Mouse (Mus musculus) gastrocnemius, postnatal 10 days (tissue): ENCODE measurements around the gene Gimap7. TPM values are rescaled to one million over a fixed set of nuclear protein-coding genes. Genes with fewer than 3 reads are reported as not detected.
A peak's percentile ranks its signal among the peaks of the same experiment; 100 is the strongest.

Experiments
- DNase-seq: peaks from one replicate; pipeline ENCODE4 v3.0.0; 2021; ENCODE audit warnings: mixed read lengths
- total RNA-seq, 2 experiments: library from RNA; stranded (reverse); gene quantifications; 2 replicates each; pipeline ENCODE4 v1.2.3; 2021

Gene Gimap7
- total RNA-seq, 2 experiments from 2014 or later, result not detected

DNA sequence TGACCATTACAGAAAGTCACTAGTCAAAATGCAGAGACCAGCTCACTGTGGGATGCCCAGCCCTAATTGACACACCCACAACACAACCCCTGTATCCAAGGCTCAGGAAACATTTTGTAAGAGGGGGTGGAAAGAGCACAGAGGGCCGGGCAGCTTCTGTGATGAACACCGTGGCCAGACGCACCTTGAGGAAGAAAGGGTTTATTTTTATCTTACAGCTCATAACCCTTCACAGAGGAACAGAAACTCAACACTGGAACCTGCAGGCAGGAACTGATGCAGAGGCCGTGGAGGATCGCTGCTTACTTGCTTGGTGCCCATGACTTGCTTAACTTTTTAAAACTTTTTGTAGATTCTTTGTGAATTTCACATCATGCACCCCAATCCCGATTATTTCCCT lies 25.5 kb upstream of the Gimap7 start:
- DNase-seq, result no peak

DNA sequence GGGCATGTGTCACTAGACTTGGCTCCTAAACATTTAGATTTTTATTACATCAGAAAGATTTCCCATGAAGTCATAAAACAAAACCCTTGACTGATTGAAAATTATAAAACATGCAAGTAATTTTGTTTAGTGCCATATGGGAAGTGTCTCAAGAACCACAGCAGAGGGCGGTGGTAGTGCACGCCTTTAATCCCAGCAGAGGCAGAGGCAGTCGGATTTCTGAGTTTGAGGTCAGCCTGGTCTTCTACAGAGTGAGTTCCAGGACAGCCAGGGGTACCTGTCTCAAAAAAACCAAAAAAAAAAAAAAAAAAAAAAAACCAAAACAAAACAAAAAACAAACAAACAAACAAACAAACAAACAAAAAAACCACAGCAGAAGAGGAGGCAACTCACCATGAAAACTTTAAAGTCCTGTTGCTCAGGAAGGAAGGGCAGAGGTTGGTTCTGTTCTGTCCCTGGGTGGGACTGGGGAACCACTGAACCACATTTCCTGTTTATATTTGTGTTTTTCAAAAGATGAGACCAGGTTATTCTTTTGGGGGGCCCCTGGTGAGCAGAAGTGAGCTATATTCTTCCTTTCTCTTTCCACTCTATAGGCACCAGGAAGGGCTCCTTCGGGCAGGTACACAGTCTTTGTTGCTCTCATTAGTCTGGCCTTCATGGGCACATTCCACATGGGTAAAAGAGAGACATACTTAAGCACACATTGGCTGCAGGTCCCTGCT lies 21.4 kb upstream of the Gimap7 start:
- DNase-seq, result no peak

DNA sequence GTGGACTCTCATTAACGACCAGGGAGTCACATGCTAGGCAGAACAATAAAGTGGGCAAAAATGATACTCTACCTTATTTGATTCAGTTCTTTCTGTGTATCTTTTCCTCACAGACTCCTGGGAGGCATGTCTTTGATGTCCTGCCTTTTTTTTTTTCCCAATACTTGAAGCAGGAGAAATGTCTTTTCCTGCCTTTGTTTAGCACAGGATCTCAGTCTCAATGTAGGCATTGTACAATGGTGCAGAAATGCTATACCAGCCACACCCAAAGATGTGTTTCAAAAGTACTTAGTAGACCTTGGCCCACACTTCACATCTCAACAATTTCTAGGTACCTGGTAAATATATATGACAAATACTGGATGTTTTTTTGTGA lies 20.9 kb upstream of the Gimap7 start:
- no peak for DNase-seq

DNA sequence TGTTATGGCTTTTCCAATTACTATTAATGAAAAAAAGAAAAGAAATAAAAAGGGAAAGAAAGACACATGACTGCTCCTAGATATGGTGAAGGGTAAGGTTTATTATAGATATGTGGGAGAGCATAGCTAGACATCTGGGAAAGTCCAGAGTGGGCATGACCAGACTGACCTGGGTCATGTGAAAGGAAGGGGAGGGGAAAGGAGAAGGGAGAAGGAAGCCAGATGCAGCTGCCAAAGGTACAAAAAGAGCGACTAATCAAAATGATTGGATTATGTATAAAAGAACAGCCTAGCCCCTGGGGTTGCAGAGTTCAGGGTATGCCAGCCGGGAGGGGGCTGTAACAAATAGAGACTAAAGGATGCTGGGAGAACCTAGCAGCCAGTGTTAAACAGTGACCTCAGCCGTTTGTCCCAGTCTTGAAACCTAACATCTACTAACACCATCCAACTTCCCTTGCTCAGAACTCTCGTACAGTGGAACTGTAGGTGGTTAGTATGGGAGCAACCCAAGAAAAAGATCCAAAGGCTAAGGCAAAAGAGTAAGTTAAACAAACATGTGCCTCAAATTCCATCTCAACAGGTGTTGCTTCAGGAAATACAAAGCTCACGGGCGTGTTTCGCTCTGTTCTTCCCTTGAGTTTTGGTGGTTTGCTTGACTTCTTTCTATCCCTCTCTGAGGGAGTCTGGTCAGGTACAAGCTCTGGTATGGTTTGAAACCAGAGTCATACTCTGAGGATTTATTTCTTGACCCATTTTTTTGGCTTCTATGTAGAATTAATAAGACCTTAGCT lies 20.2 kb upstream of the Gimap7 start:
- no peak for DNase-seq

DNA sequence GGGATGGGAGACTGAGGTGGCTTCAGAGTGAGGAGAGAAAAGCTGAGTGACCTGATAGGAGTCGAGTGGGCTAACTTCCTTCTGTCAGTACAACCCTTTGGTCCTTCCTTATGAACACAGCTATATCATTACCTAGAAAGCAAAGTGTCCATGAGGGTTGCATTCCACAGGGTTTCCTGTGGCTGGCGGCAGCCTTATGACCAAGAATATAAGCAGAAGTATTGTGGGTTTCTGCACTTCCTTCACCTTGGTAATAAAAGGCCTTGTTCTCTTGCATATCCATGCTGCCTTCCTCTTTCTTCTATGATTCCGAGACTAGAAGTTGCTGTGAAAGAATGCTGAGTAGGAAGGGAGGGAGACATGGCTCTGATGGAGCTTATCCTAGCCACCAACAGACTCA lies 19.5 kb upstream of the Gimap7 start:
- DNase-seq, result no peak

DNA sequence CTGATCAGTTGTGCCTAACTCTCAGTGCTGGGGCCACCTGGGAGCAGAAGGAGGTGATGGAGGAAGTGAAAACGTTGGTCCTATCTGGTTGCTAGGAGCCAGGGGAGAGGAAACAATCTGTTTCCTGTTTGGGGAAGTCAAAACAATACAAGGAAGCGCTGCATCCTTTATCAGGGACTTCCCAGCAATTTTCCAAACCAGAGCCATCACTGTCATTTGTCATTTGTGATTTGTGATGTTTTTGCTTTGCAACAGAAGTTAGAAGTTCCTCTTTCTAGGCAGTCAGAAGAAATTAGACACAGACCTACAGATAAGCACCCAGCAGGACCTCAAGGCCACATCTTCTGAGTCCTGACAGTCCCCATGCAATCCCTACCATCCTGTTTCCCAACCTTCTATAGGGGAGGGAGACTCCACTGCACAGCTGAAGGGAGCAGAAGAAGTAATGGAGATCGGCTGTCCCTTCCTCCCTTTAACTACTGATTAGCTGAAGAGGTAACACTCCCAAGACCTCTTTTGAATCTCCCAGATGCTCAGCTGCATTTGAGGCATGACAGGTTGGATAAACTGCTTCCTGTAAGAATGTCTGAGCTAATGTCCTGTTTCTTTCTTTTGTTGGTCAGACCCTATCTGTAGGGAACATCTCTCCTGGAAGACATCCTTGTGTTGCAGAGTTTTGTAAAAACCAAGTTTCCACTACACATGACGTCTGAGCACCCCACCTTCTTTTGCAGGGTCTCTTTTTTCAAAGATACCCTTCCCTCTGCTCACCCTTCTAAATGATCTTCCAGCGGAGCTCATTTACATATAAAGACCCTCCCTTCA lies 18.0 kb upstream of the Gimap7 start:
- DNase-seq, result no peak

DNA sequence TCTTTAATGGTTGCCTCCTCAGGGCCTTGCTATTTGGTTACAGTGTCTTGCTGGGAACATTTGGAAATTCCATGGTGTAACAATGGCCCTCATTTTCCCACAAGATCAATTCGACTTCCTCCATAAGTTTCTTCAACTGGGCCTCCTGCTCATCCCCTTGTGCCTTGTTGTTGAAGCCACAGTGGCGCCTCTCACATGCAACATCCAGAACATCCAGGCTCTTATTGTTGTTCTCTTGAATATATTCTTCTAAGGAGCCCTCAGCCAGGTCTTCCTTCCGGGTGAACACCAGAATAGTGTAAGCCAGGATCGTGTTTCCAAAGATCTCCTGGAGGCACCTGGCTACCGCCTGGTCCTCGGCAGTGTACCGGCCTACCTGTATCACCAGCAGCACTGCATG lies 16.3 kb upstream of the Gimap7 start:
- no peak for DNase-seq

DNA sequence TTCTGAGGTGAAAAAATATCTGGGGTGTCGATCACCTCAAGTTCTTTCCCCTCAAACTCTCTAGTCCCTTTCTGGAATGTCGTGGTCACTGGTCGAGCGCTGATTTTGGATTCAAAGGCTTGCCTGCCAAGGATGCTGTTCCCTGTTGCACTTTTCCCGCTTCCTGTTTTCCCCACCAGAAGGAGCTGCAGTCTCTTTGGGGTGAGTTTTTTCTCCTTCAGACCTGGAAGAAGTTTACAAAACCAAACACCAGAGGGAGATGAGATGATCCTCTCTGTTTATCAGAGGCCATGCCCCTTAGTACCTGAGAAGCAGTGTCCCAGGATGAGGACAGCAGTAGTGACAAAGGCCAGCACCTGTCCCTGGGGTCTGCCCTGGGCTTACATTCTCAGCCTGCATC lies 15.8 kb upstream of the Gimap7 start:
- DNase-seq, result no peak

DNA sequence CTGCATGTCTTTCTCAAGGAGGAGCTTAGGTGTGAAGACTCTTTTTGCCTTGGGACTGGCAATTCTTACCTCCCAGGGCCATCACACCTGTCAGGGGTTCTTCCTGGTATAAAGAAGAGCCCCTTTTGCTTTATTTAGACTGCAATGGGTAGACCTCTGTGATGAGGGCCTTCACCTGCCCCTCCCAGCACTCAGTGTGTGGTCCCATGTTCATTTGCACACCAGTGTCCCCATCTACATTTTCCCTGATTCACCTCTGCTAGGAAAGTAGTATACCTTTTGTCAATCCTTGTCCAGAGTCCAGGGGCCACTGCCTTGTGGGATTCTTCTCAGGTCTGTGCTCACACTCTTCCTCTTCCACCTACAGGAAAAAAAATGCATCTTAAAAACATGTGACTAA lies 14.3 kb upstream of the Gimap7 start:
- no peak for DNase-seq

DNA sequence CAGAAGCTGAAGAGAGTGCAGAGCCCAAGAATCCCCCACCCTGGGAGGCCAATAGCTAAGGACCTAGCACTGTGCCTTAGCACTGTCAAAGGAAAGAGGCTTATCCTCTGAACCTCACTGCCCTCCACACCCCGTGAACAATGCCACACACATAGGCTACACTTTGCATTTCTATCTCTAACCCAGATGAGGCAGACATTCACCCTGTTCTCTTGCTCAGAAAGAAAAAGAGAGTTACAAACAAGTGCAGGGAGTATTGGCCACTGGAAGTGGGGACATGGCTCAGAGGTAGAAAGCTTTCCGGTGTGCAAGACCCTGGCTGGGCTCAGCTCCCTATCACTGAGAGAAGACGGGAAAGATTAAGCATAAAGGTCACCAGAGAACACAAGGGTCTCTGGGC lies 12.3 kb upstream of the Gimap7 start:
- no peak for DNase-seq

DNA sequence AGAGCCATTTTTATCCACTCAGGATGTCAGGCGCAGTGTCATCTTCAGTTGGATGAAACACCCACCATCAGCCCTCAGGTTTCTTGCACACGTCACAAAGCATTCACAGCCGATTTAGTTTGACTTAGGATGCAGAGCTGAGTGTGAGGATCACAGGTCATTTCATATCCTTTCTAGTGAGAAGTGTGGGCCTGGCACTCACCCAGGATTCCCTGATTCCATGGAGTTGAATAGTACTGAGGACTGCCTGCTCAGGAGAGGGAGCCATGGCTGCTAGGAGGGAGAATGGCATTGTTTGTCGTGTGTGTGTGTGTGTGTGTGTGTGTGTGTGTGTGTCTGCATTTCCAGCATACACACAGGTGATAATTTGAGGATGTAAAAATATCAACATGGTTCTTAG lies 1.9 kb downstream of the Gimap7 start:
- no peak for DNase-seq

DNA sequence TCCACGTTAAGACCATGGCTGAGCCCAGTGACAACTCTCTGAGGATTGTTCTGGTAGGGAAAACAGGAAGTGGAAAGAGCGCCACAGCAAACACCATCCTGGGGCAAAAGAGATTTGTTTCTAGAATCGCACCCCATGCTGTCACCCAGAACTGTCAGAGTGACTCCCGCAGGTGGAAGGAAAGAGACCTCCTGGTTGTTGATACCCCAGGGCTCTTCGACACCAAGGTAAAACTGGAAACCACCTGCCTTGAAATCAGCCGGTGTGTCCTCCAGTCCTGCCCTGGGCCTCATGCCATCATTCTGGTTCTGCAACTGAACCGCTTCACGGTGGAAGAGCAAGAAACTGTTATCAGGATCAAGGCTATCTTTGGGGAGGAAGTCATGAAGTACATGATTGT lies 5.0 kb downstream of the Gimap7 start:
- no peak for DNase-seq

DNA sequence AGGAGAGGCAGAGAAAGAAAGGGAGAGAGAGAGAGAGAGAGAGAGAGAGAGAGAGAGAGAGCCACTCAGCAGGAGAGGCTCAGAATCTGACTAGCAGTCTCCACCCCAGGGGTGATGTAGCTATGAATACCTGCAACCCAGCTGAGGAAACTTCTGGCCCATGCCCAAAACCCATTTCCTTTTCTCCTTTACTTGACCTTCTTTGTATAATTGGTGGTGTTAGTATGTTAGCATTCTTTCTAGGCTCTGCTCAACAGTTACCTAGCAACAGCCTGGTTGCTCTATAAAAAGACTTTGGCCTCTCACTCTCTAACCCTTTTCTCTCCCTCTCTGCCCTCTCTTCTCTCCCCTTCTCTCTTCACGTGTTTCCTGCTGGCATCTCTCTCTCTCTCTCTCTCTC lies 7.1 kb downstream of the Gimap7 start:
- peak; percentile 17 for DNase-seq

DNA sequence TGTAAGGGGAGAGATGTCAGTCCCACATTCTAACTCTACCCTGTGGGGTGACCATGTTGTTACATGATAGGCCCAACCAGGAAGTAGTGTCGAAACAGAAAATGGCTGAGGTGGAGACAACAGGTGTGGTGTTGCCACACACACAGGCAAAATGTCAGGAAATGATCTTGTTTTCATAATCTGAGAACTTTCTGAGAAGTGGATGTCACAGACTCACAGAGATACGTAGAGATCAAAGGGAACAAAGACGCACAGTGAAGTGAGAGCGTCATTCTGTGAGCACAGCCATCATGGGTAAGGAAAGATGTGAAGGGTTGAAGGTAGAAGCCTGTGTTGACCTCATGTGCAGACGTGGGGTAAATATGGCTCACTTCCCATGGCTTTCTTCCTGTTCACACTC lies 9.3 kb downstream of the Gimap7 start:
- DNase-seq, result no peak

DNA sequence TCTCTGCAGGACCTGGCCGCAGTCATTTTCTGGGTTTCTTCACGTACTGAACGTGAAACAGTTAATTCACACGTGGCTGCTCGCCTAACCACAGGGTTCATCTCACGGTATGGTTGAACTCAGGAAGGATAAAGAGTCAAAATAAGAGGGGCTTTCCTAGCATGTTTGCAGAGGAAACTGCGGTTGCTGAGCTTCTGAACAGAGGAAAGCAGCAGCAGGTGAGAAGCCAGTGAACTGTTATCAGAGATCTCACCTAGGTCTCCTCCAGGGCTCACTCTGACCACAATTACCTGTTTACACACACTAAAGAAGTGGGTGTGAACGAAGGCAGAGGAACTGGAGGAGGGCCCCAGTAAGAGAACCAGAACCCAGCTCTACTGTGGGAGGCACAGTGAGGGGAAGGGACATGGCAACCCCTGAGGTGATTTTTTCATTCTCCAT lies 14.5 kb downstream of the Gimap7 start:
- DNase-seq, result no peak

DNA sequence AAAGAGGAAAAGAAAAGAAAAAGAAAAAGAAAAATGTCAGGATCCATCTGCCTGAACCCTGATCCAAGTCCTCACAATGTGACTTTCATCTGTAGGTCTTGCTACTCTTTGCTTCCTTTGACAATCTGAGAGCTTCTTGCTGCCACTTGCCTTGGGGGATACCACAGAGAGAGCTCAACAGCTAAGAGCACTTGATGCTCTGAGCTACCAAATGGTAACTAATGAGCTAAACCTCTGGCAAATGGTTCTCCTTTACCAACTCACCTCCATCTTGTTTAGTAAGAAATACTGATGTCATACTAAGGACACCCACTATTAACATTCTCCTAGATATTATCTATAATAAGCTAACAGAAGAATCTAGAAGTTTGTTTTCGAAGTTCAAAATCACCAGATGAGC lies 15.2 kb downstream of the Gimap7 start:
- DNase-seq, result no peak

DNA sequence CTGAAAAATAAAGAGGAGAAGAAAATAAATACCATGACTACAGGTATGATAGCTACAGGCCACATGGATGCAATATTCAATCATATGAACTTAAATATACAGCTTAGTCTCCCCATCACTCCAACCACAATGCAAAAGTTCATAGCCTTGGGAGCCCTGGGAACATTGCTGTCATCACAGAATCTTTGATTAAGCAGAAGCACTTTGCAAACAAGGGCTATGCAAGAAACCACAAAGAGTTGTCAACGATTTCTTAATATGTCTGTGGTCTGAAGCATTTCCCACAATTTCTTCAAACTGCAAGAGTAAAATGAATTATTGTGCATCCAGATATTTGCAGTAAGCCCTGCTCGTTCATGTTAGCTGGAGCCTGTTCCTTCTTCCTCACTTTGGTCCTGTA lies 18.6 kb downstream of the Gimap7 start:
- no peak for DNase-seq

DNA sequence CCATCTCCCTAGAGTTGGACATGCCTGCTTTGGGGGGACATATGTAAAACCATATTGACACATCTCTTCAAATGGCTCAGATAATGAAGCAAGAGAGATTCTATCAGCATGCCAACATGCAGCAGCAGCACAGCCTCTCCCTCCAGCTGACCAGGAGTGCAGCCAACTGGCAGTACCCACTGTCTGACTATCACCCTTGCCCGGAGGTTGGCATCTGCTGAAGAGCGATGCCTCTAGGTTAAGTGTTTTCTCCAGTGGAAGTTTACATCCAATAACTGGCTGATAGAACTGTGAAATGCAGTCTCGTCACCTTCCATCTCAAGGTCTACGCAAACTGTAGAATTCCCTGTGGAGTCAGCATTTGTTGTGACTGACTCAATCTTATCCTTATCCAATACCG lies 19.3 kb downstream of the Gimap7 start:
- DNase-seq, result no peak

DNA sequence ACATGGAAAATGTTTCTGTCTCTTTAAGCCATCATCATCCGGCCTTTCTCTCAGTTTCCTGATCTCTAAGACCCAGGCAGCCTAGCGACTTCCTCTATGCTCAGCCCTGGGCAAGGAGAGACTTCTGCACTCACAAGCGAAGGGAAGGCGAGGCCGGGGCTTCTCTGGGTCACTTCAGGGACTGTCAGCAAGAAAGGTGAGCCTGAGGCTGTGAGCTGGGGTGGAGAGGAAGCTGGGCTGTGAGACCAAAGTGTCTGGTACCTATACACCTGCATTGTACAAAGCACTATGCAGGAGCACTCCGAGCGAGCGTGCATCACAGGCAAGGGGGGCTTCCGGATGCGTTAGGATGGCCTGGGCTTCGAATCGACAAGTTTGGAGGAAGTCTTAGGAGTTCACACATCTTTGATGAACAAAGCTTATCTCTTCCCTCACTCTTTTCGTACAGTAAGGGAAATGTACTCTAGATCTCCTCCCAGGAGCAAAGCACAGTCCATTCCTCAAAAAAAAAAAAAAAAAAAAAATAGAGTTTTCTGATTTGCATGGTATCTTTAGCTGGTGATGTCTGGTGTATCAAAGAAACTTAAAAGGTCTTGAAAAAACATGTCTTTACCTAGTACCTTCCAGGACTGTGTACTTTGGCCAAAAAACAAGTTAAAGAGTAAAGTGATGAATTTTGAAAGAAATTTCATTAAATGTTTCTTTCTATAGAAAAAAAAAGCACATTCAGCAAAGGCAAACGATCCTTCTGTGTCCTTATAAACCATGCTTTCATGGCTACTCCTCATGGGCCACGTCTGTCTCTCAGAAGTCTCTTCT lies 20.7 kb downstream of the Gimap7 start, which contains the start of gene Gimap1:
TSS of gene Gimap1 (plus strand) at position 94 of the 819 bp plus-strand sequence.
- DNase-seq, result no peak

DNA sequence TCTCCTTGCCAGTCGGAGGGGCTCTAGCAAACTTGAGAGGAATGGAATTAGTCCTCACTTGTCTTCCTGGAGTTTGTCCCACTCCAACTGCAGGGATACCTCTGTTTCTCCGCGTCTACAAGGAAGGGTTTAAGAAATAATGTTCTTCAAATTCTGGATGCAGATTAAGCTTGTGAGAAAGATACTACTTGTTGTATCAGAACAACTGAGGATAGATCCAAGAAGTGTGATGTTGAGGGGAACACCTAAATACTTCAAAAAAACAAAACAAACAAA lies 21.3 kb downstream of the Gimap7 start:
- no peak for DNase-seq

DNA sequence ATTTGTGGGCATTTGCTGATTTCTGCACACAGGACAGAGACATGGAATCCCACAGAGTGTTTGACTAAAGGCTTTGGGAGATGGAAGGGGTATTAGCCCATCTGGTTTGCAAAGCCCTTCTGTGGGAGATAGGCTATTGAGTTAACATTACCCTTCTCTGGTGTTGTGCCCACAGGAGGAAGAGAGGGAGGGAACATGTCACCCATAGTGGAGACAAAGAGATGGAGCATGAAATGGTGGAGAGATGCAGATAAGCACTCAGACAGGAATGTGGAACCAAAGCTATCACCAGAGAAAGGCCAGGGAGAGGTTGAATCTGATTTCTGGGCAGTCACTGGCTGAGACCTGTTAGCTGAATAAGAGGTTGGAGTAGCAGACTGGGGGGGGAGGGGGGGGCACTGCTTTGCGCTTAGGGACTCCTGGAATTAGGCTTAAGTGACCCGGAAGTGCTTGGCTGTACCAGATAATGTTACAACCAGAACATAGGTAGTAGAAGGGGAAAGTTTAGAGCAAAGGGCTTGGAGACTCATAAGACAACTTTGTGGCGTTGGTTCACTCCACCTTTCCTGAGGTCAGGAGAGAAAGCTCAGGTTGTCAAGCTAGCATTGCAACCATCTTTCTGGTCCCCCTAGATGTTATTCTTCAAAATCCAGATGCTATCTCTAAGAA lies 22.2 kb downstream of the Gimap7 start:
- no peak for DNase-seq

DNA sequence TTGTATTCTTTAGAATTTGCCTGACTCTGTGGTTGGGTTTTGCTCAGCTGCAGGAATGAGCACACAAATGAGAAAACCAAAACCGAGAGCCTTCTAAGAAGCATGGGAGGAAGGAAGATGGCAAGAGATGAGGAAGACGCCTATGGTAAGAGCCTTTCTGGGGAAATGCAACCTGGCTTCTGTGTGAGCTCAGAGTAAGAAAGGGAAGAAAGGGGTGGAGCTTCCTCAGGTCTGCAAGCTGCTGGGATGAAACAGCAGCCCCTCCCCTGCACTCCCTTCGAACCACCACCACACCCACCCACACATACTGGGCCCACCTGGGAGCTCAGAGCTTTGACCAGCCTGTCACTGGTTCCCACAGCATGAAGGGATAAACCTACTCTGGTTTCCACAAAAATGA lies 22.9 kb downstream of the Gimap7 start:
- no peak for DNase-seq
